Mouse (Mus musculus): ENCODE measurements at regions not wholly inside any gene's neighbourhood (a gene's known extent, or its start where the extent isn't known, plus 50 kb on each side); places are given as distances from the start of the nearest gene placed in this dataset.

GRCm38 (mm10) chr4:124254446-124255182 is 336.8 kb upstream of the 4930535I16Rik start:
- H3K4me1 ChIP-seq (ENCODE audit: control insufficient read depth, insufficient read depth, low read length): peaks cover 27% of the 10 kb centered on the region
- no peak for ATAC-seq (ENCODE audit: low FRiP score, low TSS enrichment)
- H3K4me3 ChIP-seq (replicated peaks; ENCODE audit: low read depth, low read length): no peak overlapping the region
- peak overlapping the region; percentile 32; the same call in 1 of the 2 replicates for H3K27ac ChIP-seq (replicated peaks; ENCODE audit: low read depth, low read length)
- no peaks in the 10 kb centered on the region for H3K36me3 ChIP-seq (ENCODE audit: control insufficient read depth, insufficient read depth, low read length)
- peak; percentile 67 for DNase-seq
- 13% methylated on average over 22 of the region's 22 CpGs for WGBS
- H3K27me3 ChIP-seq (ENCODE audit: control insufficient read depth, insufficient read depth, low read length): 0 out of 2 replicates have a peak, but pooled peaks cover 3% of the 10 kb centered on the region
- H3K9me3 ChIP-seq (ENCODE audit: control insufficient read depth, low read length): no peaks in the 10 kb centered on the region
- H3K4me2 ChIP-seq (ENCODE audit: low read length): peak overlapping the region; percentile 36
- no peak overlapping the region for H3K9ac ChIP-seq (replicated peaks; ENCODE audit: low read length)

GRCm38 (mm10) chr4:124241600-124241999 is 323.8 kb upstream of the 4930535I16Rik start:
- ATAC-seq (ENCODE audit: low FRiP score, low TSS enrichment): no peak
- Histone ChIP-seq H3K27ac (replicated peaks; ENCODE audit: low read depth, low read length) (no peak overlapping the region), H3K4me3 (replicated peaks; ENCODE audit: low read depth, low read length) (no peak overlapping the region), H3K27me3 (ENCODE audit: control insufficient read depth, insufficient read depth, low read length) (no peaks in the 10 kb centered on the region), H3K9ac (replicated peaks; ENCODE audit: low read length) (no peak overlapping the region), H3K36me3 (ENCODE audit: control insufficient read depth, insufficient read depth, low read length) (no peaks in the 10 kb centered on the region), H3K4me1 (ENCODE audit: control insufficient read depth, insufficient read depth, low read length) (peaks cover 25% of the 10 kb centered on the region), H3K9me3 (ENCODE audit: control insufficient read depth, low read length) (no peaks in the 10 kb centered on the region), H3K4me2 (ENCODE audit: low read length) (no peak overlapping the region)
- WGBS: 28% methylated on average over 13 of the region's 13 CpGs
- peak; percentile 54 for DNase-seq

- no peak overlapping the region; the same call in 1 of the 2 replicates for H3K9ac ChIP-seq (replicated peaks; ENCODE audit: low read length)
- no peaks in the 10 kb centered on the region for H3K9me3 ChIP-seq (ENCODE audit: control insufficient read depth, low read length)
- H3K27me3 ChIP-seq (ENCODE audit: control insufficient read depth, insufficient read depth, low read length): no peaks in the 10 kb centered on the region
- ATAC-seq (ENCODE audit: low FRiP score, low TSS enrichment) (peak; percentile 24; the same call in 1 of the 2 replicates), DNase-seq (peak; percentile 81)
- H3K27ac ChIP-seq (replicated peaks; ENCODE audit: low read depth, low read length): peak overlapping the region; percentile 55
- WGBS: 35% methylated on average over 16 of the region's 16 CpGs
- H3K4me2 ChIP-seq (ENCODE audit: low read length): peak overlapping the region; percentile 11; the same call in 1 of the 2 replicates
- H3K4me1 ChIP-seq (ENCODE audit: control insufficient read depth, insufficient read depth, low read length): peaks cover 23% of the 10 kb centered on the region
- H3K4me3 ChIP-seq (replicated peaks; ENCODE audit: low read depth, low read length): no peak overlapping the region
- H3K36me3 ChIP-seq (ENCODE audit: control insufficient read depth, insufficient read depth, low read length): no peaks in the 10 kb centered on the region
Observed at GRCm38 (mm10) chr4:124236476-124236875, 318.7 kb upstream of the 4930535I16Rik start.

- H3K4me2 ChIP-seq (ENCODE audit: low read length): no peak overlapping the region
- H3K27me3 ChIP-seq (ENCODE audit: control insufficient read depth, insufficient read depth, low read length): no peaks in the 10 kb centered on the region
- no peaks in the 10 kb centered on the region for H3K9me3 ChIP-seq (ENCODE audit: control insufficient read depth, low read length)
- H3K4me3 ChIP-seq (replicated peaks; ENCODE audit: low read depth, low read length): no peak overlapping the region
- peak; percentile 57; the same call in 1 of the 2 replicates for ATAC-seq (ENCODE audit: low FRiP score, low TSS enrichment)
- WGBS: 12% methylated on average over 17 of the region's 17 CpGs
- no peaks in the 10 kb centered on the region for H3K36me3 ChIP-seq (ENCODE audit: control insufficient read depth, insufficient read depth, low read length)
- H3K27ac ChIP-seq (replicated peaks; ENCODE audit: low read depth, low read length): no peak overlapping the region
- peaks cover 5% of the 10 kb centered on the region for H3K4me1 ChIP-seq (ENCODE audit: control insufficient read depth, insufficient read depth, low read length)
- H3K9ac ChIP-seq (replicated peaks; ENCODE audit: low read length): no peak overlapping the region
- peak; percentile 91 for DNase-seq
Observed at GRCm38 (mm10) chr4:124228537-124228936, 310.7 kb upstream of the 4930535I16Rik start.

- WGBS: 85% methylated on average over 15 of the region's 15 CpGs
- H3K4me1 ChIP-seq (ENCODE audit: control insufficient read depth, insufficient read depth, low read length): peaks cover 4% of the 10 kb centered on the region
- H3K9ac ChIP-seq (replicated peaks; ENCODE audit: low read length): no peak overlapping the region
- ATAC-seq (ENCODE audit: low FRiP score, low TSS enrichment): no peak
- no peak overlapping the region for H3K4me3 ChIP-seq (replicated peaks; ENCODE audit: low read depth, low read length)
- no peak overlapping the region for H3K4me2 ChIP-seq (ENCODE audit: low read length)
- no peaks in the 10 kb centered on the region for H3K36me3 ChIP-seq (ENCODE audit: control insufficient read depth, insufficient read depth, low read length)
- H3K27ac ChIP-seq (replicated peaks; ENCODE audit: low read depth, low read length): no peak overlapping the region
- no peaks in the 10 kb centered on the region for H3K9me3 ChIP-seq (ENCODE audit: control insufficient read depth, low read length)
- H3K27me3 ChIP-seq (ENCODE audit: control insufficient read depth, insufficient read depth, low read length): no peaks in the 10 kb centered on the region
- DNase-seq: no peak
Observed at GRCm38 (mm10) chr4:124223646-124224500, 306.1 kb upstream of the 4930535I16Rik start.

- Histone ChIP-seq H3K9me3 (ENCODE audit: control insufficient read depth, low read length) (no peaks in the 10 kb centered on the region), H3K4me1 (ENCODE audit: control insufficient read depth, insufficient read depth, low read length) (peaks cover 10% of the 10 kb centered on the region), H3K9ac (replicated peaks; ENCODE audit: low read length) (no peak overlapping the region), H3K4me2 (ENCODE audit: low read length) (no peak overlapping the region), H3K4me3 (replicated peaks; ENCODE audit: low read depth, low read length) (no peak overlapping the region), H3K27ac (replicated peaks; ENCODE audit: low read depth, low read length) (no peak overlapping the region), H3K27me3 (ENCODE audit: control insufficient read depth, insufficient read depth, low read length) (no peaks in the 10 kb centered on the region), H3K36me3 (ENCODE audit: control insufficient read depth, insufficient read depth, low read length) (no peaks in the 10 kb centered on the region)
- WGBS: 85% methylated on average over 4 of the region's 4 CpGs
- no peak for DNase-seq
- no peak for ATAC-seq (ENCODE audit: low FRiP score, low TSS enrichment)
Observed at GRCm38 (mm10) chr4:124221736-124222135, 303.9 kb upstream of the 4930535I16Rik start.

GRCm38 (mm10) chr4:124217206-124217605 is 299.4 kb upstream of the 4930535I16Rik start:
- no peak overlapping the region for H3K9ac ChIP-seq (replicated peaks; ENCODE audit: low read length)
- WGBS: 36% methylated on average over 10 of the region's 10 CpGs
- H3K27me3 ChIP-seq (ENCODE audit: control insufficient read depth, insufficient read depth, low read length): no peaks in the 10 kb centered on the region; the same call in 1 of the 2 replicates
- DNase-seq: peak; percentile 80
- H3K36me3 ChIP-seq (ENCODE audit: control insufficient read depth, insufficient read depth, low read length): no peaks in the 10 kb centered on the region
- H3K4me1 ChIP-seq (ENCODE audit: control insufficient read depth, insufficient read depth, low read length): peaks cover 10% of the 10 kb centered on the region
- H3K4me2 ChIP-seq (ENCODE audit: low read length): 0 out of 2 replicates have a peak overlapping the region, but pooled peaks have one; percentile 12
- ATAC-seq (ENCODE audit: low FRiP score, low TSS enrichment): no peak
- H3K9me3 ChIP-seq (ENCODE audit: control insufficient read depth, low read length): no peaks in the 10 kb centered on the region
- no peak overlapping the region for H3K4me3 ChIP-seq (replicated peaks; ENCODE audit: low read depth, low read length)
- no peak overlapping the region; the same call in 1 of the 2 replicates for H3K27ac ChIP-seq (replicated peaks; ENCODE audit: low read depth, low read length)

- Histone ChIP-seq H3K27me3 (ENCODE audit: control insufficient read depth, insufficient read depth, low read length) (no peaks in the 10 kb centered on the region; the same call in 1 of the 2 replicates), H3K9me3 (ENCODE audit: control insufficient read depth, low read length) (no peaks in the 10 kb centered on the region), H3K4me1 (ENCODE audit: control insufficient read depth, insufficient read depth, low read length) (peaks cover 10% of the 10 kb centered on the region), H3K36me3 (ENCODE audit: control insufficient read depth, insufficient read depth, low read length) (no peaks in the 10 kb centered on the region), H3K4me2 (ENCODE audit: low read length) (no peak overlapping the region), H3K4me3 (replicated peaks; ENCODE audit: low read depth, low read length) (no peak overlapping the region), H3K9ac (replicated peaks; ENCODE audit: low read length) (no peak overlapping the region), H3K27ac (replicated peaks; ENCODE audit: low read depth, low read length) (no peak overlapping the region)
- DNase-seq (no peak), ATAC-seq (ENCODE audit: low FRiP score, low TSS enrichment) (no peak)
- WGBS: 21% methylated on average over 5 of the region's 5 CpGs
Observed at GRCm38 (mm10) chr4:124216351-124216750, 298.5 kb upstream of the 4930535I16Rik start.
